Mouse (Mus musculus): Measurements from ENCODE around the gene Nfatc2ip.

The Nfatc2ip gene

GRCm38 (mm10) chr7:126396298-126397119, at the start of gene Nfatc2ip:
Nfatc2ip (minus strand) TSS chr7:126396737.
- peak; percentile 99 for DNase-seq (ENCODE audit: low spot score)

DNA sequence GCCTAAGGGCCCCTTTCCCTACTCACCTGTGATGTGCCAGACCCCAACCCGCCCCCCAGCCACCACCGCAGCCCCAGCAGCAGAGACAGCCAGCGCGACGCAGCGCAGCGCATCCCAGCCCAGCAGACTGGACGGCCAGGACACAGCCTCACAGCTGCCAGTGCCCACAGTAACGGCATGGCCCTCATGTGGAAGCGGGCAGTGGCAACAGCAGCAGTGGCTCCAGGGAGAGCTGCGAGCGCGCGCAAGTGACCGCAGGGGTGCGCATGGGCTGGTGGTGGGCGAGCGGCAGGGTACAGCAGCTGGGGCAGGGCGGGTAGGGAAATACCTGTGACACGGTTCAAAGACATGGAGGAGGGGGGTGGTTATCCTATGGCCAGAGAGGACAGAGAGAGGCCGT, 49.7 kb upstream of the Nfatc2ip start:
- no peak for DNase-seq (ENCODE audit: low spot score)

GRCm38 (mm10) chr7:126445104-126445815, 48.7 kb upstream of the Nfatc2ip start:
- DNase-seq (ENCODE audit: low spot score), result no peak

DNA sequence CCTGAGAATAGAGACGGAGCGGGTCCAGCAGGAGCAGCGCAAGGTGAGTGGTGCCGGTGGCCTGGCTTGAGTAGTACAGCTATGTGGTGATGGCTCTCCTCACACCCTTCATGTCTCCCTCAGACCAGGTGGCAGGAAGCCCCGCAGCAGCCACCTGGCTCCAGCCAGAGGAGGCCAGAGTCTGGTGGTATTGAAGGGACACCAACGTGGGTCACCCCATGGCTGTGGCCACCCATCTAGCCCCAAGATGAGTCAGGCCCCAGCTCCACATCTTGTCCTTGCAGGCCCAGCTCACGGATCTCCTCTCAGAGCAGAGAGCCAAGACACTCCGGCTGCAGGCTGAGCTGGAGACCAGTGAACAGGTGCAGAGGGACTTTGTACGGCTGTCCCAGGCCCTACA, 48.0 kb upstream of the Nfatc2ip start:
- no peak for DNase-seq (ENCODE audit: low spot score)

DNA sequence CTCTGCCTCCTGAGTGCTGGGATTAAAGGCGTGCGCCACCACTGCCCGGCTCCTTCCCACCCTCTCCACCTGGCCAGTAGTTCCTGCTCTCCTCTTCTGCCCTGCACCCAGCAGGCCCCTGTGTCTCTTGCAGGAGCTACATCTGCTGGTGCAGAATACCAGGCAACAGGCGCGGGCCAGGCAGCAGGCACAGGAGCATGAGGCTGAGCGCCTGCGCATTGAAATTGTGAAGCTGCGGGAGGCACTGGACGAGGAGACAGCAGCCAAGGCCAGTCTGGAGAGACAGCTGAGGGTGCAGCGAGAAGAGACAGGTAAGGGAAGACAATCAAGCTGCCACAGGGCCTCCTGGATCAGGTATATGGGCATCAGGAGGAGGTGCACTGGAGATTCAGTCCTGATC, 47.5 kb upstream of the Nfatc2ip start:
- DNase-seq (ENCODE audit: low spot score), result no peak

- no peak for DNase-seq (ENCODE audit: low spot score)
Observed at GRCm38 (mm10) chr7:126440134-126440533, 43.6 kb upstream of the Nfatc2ip start.

DNA sequence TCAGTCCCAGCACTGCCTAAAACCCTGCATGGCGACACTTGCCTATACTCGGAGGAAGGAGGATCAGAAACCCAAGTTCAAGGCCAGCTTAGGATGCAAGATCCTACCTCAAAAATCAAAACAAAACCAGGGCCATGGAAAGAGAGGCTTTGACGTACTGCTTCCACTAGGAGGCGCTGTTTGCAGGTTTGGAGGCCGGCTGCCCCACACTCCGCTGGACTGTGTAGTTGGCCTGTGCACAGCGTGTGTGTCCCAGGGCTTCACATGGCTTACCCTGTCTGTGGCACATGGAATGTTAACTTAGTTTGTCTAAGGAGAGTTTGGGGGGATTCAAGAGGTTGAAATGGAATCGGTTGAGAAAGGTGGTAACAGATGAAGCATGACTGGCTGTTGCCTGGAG, 40.3 kb upstream of the Nfatc2ip start:
- no peak for DNase-seq (ENCODE audit: low spot score)

GRCm38 (mm10) chr7:126435801-126436200, 39.3 kb upstream of the Nfatc2ip start:
- no peak for DNase-seq (ENCODE audit: low spot score)

- no peak for DNase-seq (ENCODE audit: low spot score)
Observed at GRCm38 (mm10) chr7:126434726-126435125, 38.2 kb upstream of the Nfatc2ip start.

- DNase-seq (ENCODE audit: low spot score), result no peak
Observed at GRCm38 (mm10) chr7:126430167-126430566, 33.6 kb upstream of the Nfatc2ip start.

DNA sequence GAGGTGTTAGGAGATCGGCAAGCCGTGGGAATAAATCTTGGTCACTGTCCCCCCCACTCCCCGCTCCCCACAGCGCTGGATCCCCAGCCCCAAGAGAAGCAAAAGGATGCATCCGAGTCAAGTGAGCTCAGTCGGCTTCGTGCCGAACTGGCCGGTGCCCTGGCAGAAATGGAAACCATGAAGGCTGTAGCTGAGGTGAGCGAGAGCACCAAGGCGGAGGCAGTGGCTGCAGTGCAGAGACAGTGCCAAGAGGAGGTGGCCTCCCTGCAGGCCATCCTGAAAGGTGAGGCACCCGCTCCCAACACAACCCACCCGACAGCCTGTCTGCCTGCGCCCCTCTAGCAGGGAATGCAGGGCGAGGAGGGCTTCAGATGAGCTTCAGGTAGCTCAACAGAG, 33.0 kb upstream of the Nfatc2ip start:
- no peak for DNase-seq (ENCODE audit: low spot score)

- peak; percentile 87 for DNase-seq (ENCODE audit: low spot score)
Observed at GRCm38 (mm10) chr7:126428631-126429502, 32.3 kb upstream of the Nfatc2ip start, which contains the start of gene Rabep2. Rabep2 (plus strand) TSS chr7:126428759.

DNA sequence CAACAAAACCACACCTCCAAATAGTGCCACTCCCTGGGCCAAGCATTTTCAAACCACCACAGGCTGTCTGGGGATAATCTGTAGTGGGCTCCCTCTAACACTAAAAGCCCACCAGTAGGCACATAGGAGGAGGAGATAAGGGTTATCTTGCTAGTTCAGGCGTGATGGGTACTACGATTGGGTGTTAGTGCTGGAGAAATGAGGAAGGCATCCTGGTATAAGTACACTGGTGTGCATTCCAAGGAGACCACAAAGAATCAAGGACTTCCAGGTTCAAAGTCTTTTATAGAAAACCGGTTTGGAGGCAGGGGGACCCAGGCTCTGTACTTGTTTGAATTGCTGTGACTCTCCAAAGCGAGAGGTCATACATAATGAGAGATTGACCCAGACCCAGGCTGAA, 31.6 kb upstream of the Nfatc2ip start:
- no peak for DNase-seq (ENCODE audit: low spot score)

DNA sequence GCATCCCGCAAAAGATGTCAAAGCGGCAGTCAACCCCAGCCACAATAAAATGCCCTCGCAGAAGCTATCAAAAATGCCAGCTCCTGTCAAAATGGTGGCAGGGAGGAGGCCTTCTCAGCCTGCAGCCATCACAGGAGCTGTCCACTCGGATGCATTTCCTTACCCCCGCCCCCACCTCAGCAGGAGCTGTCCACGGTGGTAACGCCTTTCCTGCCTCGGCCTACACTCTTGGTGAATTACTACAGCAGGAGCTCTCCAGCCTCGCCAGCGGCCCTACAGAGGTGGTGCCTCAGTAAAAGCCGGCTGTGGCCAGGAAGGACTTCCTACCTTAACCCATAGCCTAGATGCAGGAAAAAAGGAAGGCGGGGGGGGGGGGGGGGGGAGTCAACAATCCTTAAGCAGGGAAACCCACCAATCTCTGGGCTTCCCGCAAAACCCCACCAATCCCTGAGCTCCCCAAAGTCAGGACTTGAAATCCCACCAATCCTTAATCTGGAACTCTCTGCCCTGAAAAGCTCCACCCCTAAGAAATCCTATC, 30.9 kb upstream of the Nfatc2ip start:
- DNase-seq (ENCODE audit: low spot score), result no peak

GRCm38 (mm10) chr7:126424161-126424560, 27.6 kb upstream of the Nfatc2ip start:
- no peak for DNase-seq (ENCODE audit: low spot score)

DNA sequence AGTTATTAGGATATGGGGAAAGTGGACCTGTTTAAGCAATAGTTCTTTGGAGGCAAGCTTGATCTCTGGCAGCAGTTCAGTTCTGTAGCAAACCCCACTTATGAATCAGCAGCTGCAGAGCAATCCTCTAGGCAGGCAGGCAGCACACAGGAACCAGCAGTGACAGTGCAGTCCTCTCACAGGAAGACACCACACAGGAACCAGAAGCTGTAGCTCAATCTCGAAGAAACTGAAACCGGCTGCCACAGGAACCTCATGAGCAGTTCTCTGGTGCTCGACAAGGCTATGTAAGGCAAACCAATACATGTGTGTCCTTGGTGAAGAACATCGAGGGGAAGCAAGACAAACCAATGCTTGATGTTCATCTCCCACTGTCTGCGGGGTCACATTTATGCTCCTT, 25.2 kb upstream of the Nfatc2ip start:
- no peak for DNase-seq (ENCODE audit: low spot score)

- DNase-seq (ENCODE audit: low spot score), result no peak
Observed at GRCm38 (mm10) chr7:126418496-126418895, 22.0 kb upstream of the Nfatc2ip start.

DNA sequence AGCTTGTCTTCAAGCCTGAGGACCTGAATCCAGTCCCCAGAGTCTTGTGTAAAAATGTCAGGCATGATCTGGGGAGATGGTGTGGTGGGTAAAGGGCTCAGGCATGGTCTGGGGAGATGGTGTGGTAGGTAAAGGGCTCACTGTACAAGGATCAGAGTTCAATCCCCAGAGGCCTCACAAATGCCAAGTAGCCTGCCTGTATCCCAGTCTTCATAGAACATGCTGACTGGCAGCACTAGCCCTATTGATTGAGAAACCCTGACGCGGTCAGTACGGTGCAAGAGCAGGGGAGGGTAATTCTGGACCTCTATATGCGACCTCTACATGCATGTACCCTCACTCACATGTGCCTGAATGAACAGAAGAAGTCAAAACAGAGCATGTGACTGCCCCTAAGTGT, 21.1 kb upstream of the Nfatc2ip start:
- DNase-seq (ENCODE audit: low spot score), result no peak

DNA sequence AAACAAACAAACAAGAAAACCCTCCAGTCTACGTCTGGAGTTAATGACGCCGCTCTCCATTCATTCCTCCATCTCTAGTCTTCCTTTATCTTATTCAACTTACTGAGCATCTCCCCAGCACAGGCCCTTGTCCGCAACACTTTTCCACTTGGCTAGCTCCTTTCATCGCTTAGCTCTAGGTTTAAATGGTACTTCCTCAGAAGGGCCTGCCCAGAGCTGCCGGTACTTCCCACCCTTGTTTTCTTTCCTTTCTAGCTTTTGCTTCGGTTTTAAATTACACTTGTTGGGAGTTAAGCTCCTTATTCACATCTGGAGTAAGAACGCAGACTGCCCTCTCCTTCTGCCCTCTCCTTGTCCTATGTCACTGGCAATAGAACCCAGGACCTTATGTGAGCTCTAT, 20.5 kb upstream of the Nfatc2ip start:
- DNase-seq (ENCODE audit: low spot score), result no peak

DNA sequence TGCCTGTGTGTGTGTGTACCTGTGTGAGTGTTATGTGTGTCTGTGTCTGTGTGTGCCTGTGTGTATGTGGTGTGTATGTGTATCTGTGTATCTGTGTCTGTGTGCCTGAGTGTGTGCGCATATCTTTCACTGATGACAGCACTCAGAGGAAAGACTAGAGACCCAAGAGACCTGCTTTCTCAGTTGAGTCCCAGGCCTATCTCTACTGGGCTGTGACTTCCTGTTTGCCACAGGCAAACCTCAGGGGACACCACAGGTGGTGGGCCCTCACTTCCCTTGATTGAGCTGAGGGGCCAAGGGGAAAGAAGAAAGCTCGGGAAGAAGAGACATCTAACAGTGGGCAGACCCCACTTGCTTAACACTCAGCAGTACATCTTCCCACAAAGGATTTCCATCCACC, 20.1 kb upstream of the Nfatc2ip start:
- no peak for DNase-seq (ENCODE audit: low spot score)

DNA sequence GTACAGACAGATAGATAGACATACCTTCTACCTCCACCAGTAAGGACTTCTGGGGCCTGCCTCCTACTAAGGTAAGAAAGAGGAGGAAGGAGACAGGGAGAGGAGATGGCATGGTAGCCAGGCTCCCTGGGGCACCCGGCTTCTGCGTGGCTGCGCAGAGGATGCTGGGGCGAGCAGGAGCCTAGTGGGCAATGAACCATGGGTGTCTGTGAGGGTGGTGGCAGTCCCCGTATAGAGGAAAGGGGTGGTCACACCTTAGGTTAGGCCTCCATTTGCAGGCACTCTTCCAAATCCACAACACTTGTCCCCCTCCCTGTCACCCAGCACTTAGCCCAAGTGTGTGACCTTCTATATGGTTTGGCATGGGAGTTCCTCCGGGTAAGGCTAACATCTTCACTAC, 18.2 kb upstream of the Nfatc2ip start, which contains the start of gene Cd19:
TSS of gene Cd19 (minus strand) at position 165 of the 400 bp plus-strand sequence.
- DNase-seq (ENCODE audit: low spot score), result no peak

DNA sequence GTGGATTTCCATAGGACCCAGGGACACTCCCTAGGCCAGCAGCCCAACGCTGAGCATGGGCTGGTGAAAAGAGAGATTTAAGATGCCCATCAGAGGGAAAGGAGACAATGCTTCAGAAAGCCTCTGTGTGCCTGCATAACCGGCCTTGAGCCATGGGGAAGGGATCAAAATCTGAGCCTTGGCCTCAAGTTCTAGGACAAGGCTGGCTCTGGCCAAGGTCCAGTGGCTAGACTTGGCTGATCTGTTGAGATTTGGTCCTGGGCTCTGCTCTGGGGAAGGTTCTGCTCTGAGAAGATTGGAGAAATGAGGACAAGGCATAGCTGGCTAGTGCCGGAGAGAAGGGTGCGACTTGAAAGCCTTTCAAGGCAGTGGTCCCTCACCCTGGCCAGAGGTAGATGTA, 14.5 kb upstream of the Nfatc2ip start:
- no peak for DNase-seq (ENCODE audit: low spot score)

All from left cerebral cortex, adult 11 months (tissue).